Mouse (Mus musculus) spleen, adult 2 months (tissue): ENCODE data around the gene Msh5.
"Not testable (repeated sequence)": the region's sequence is repeated elsewhere in the genome, so short reads cannot be mapped to it uniquely, and the experiment has no call there.

ENCODE experiments used
- CTCF ChIP-seq: fragments of 200-500 bp; IDR thresholded peaks from 2 replicates; pipeline ENCODE4 v1.5.1; 2011; ENCODE audit warnings: mild to moderate bottlenecking, inconsistent platforms; ENCODE audit not compliant: insufficient read depth, insufficient read length, insufficient replicate concordance; ENCODE audit errors: extremely low read depth
- POLR2A ChIP-seq: fragments of 200-500 bp; IDR thresholded peaks from 2 replicates; pipeline ENCODE4 v1.6.1; 2011; ENCODE audit warnings: low read depth, low read length, inconsistent platforms

- not testable (repeated sequence) for TF ChIP-seq CTCF, POLR2A
These were observed 40.6 kb downstream of the Msh5 start for GRCm38 (mm10) chr17:35005902-35006301.
